Mouse (Mus musculus): ENCODE measurements at regions not wholly inside any gene's neighbourhood (a gene's known extent, or its start where the extent isn't known, plus 50 kb on each side); places are given as distances from the start of the nearest gene placed in this dataset.

- TF ChIP-seq CTCF (IDR thresholded peaks at IDR 0.05; ENCODE audit: borderline replicate concordance, insufficient read depth, low read length) (no peak), POLR2A (IDR thresholded peaks at IDR 0.05; ENCODE audit: low read depth, low read length) (no peak)
Measured at GRCm38 (mm10) chr5:127129495-127129894, 112.1 kb upstream of the Tmem132c start.

Measured in embryonic fibroblast, embryonic 13.5 days (primary cell).